Mouse (Mus musculus): ENCODE measurements around the gene Rpl7l1. TPM values are rescaled to one million over a fixed set of nuclear protein-coding genes. Genes with fewer than 3 reads are reported as not detected.

Rpl7l1 gene
- polyA plus RNA-seq, 1 experiment from 2014 or later, result 85.1 TPM

GRCm38 (mm10) chr17:46735287-46735686 lies 47.2 kb downstream of the Rpl7l1 start:
- H3K4me3 ChIP-seq, result no peak overlapping the region
- WGBS, result 83% methylated on average over 7 of the region's 7 CpGs
- H3K4me1 ChIP-seq, result no peaks in the 10 kb centered on the region
- H3K27me3 ChIP-seq (replicated peaks), result peaks cover 3% of the 10 kb centered on the region
- no peak overlapping the region for H3K9ac ChIP-seq
- no peak overlapping the region for H3K4me2 ChIP-seq
- no peak for ATAC-seq (ENCODE audit: extremely low read depth, insufficient number of reproducible peaks, low FRiP score, low TSS enrichment)
- H3K27ac ChIP-seq (replicated peaks), result no peak overlapping the region
- H3K9me3 ChIP-seq, result no peaks in the 10 kb centered on the region
- H3K36me3 ChIP-seq, result peaks cover 32% of the 10 kb centered on the region

GRCm38 (mm10) chr17:46734055-46734454 lies 48.4 kb downstream of the Rpl7l1 start:
- Histone ChIP-seq H3K4me1 (peaks cover 5% of the 10 kb centered on the region), H3K4me3 (no peak overlapping the region), H3K4me2 (no peak overlapping the region), H3K27me3 (replicated peaks) (peaks cover 15% of the 10 kb centered on the region), H3K27ac (replicated peaks) (no peak overlapping the region), H3K36me3 (peaks cover 31% of the 10 kb centered on the region), H3K9ac (no peak overlapping the region), H3K9me3 (no peaks in the 10 kb centered on the region)
- no peak for ATAC-seq (ENCODE audit: extremely low read depth, insufficient number of reproducible peaks, low FRiP score, low TSS enrichment)
- 89% methylated on average over 3 of the region's 3 CpGs for WGBS

DNA sequence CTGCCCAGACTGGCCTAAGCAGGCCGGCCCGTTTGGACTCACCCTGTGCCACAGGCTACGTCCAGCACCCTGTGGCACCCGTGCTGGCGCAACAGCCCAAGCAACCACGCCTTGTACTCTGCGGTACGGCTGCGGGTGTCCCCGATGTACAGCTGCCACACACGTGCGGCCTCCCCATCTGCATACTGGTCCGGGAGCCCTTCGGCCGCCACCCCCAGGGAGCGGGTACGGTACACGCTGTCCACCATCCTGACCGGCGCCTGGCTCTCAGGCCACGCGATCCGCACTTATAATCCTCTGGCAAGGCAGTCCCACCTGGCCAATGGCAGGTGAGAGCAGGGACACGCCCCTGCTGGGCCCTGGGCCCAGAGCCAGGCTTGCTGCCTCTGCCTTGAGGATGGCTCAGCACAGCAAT lies 53.6 kb downstream of the Rpl7l1 start, which contains the start of gene Gnmt:
Gene Gnmt, minus strand, starts transcription at position 265 of the 415 bp plus-strand sequence.
- Histone ChIP-seq H3K27ac (replicated peaks) (no peak within 1 kb of the TSS), H3K4me2 (peak within 1 kb of the TSS; percentile 44), H3K4me3 (peak within 1 kb of the TSS; percentile 15; the same call in 1 of the 2 replicates), H3K9me3 (no peaks in the 10 kb centered on the region), H3K27me3 (replicated peaks) (peaks cover 29% of the 10 kb centered on the region), H3K9ac (peak within 1 kb of the TSS; percentile 42), H3K4me1 (peaks cover 33% of the 10 kb centered on the region), H3K36me3 (peaks cover 16% of the 10 kb centered on the region)
- 18% methylated on average over 24 of the region's 24 CpGs for WGBS
- ATAC-seq (ENCODE audit: extremely low read depth, insufficient number of reproducible peaks, low FRiP score, low TSS enrichment), result no peak

GRCm38 (mm10) chr17:46728496-46728895 lies 54.0 kb downstream of the Rpl7l1 start:
- H3K36me3 ChIP-seq, result peaks cover 20% of the 10 kb centered on the region
- H3K9ac ChIP-seq, result peak overlapping the region; percentile 42; the same call in 1 of the 2 replicates
- H3K4me2 ChIP-seq, result peak overlapping the region; percentile 44
- H3K4me1 ChIP-seq, result peaks cover 33% of the 10 kb centered on the region
- peaks cover 29% of the 10 kb centered on the region for H3K27me3 ChIP-seq (replicated peaks)
- WGBS, result 40% methylated on average over 11 of the region's 11 CpGs
- H3K27ac ChIP-seq (replicated peaks), result no peak overlapping the region
- ATAC-seq (ENCODE audit: extremely low read depth, insufficient number of reproducible peaks, low FRiP score, low TSS enrichment), result no peak
- H3K9me3 ChIP-seq, result no peaks in the 10 kb centered on the region
- no peak overlapping the region for H3K4me3 ChIP-seq

- no peak overlapping the region for H3K9ac ChIP-seq
- WGBS, result 30% methylated on average over 6 of the region's 6 CpGs
- no peak for ATAC-seq (ENCODE audit: extremely low read depth, insufficient number of reproducible peaks, low FRiP score, low TSS enrichment)
These were observed 54.5 kb downstream of the Rpl7l1 start for GRCm38 (mm10) chr17:46728021-46728420.

DNA sequence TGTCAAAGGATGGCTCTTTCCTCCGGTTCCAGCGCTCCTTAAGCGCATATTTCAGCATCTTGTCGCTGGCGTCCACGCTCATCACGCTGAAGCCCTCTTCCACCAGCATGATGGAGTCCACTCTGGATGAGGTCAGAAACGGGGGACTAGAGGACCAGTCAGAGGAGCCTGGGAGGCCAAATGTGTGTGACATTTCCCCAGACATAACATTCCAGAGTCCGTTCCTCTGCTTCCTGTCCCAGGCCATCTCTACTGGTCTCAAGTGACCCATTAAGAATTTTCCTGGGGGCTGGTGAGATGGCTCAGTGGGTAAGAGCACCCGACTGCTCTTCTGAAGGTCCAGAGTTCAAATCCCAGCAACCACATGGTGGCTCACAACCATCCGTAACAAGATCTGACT lies 55.2 kb downstream of the Rpl7l1 start:
- no peak overlapping the region for H3K9ac ChIP-seq
- H3K27me3 ChIP-seq (replicated peaks), result peaks cover 29% of the 10 kb centered on the region
- H3K4me2 ChIP-seq, result no peak overlapping the region
- H3K4me3 ChIP-seq, result no peak overlapping the region
- WGBS, result 87% methylated on average over 11 of the region's 11 CpGs
- no peak overlapping the region for H3K27ac ChIP-seq (replicated peaks)
- H3K4me1 ChIP-seq, result peaks cover 33% of the 10 kb centered on the region
- H3K9me3 ChIP-seq, result no peaks in the 10 kb centered on the region
- ATAC-seq (ENCODE audit: extremely low read depth, insufficient number of reproducible peaks, low FRiP score, low TSS enrichment), result no peak
- H3K36me3 ChIP-seq, result peaks cover 29% of the 10 kb centered on the region

More at GRCm38 (mm10) chr17:46728021-46728420, 54.5 kb downstream of the Rpl7l1 start:
- Histone ChIP-seq H3K4me2 (no peak overlapping the region), H3K27ac (replicated peaks) (no peak overlapping the region), H3K4me3 (no peak overlapping the region), H3K4me1 (peaks cover 33% of the 10 kb centered on the region), H3K36me3 (peaks cover 25% of the 10 kb centered on the region), H3K27me3 (replicated peaks) (peaks cover 29% of the 10 kb centered on the region), H3K9me3 (no peaks in the 10 kb centered on the region)

GRCm38 (mm10) chr17:46725731-46726645 lies 56.5 kb downstream of the Rpl7l1 start:
- 84% methylated on average over 26 of the region's 26 CpGs for WGBS
- 0 out of 2 replicates have a peak overlapping the region, but pooled peaks have one; percentile 19 for H3K9ac ChIP-seq
- H3K4me3 ChIP-seq, result no peak overlapping the region
- H3K9me3 ChIP-seq, result no peaks in the 10 kb centered on the region
- ATAC-seq (ENCODE audit: extremely low read depth, insufficient number of reproducible peaks, low FRiP score, low TSS enrichment), result no peak
- H3K4me2 ChIP-seq, result no peak overlapping the region
- H3K27me3 ChIP-seq (replicated peaks), result peaks cover 29% of the 10 kb centered on the region
- no peak overlapping the region for H3K27ac ChIP-seq (replicated peaks)
- H3K36me3 ChIP-seq, result peaks cover 41% of the 10 kb centered on the region
- H3K4me1 ChIP-seq, result peaks cover 33% of the 10 kb centered on the region

DNA sequence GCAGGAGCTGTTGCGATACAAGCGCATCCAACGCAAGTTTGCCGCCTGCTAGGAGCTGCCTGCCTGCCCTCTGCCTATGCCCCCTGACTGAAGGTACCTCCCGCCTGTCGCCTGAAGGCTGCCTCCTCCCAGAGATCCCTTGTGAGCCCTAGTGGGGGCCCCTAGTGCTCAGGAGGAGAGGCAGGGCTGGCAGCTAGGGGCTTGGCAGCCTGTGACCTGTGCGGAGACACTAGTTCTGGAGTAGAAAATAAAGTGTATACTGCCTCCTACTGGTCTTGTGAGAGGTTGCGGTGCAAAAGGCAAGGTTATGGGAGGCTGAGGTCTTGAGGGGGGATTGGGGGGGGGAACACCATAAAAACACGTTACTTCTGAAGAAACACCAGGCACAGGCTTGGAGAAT lies 57.2 kb downstream of the Rpl7l1 start:
- H3K4me1 ChIP-seq, result peaks cover 33% of the 10 kb centered on the region
- peaks cover 47% of the 10 kb centered on the region for H3K36me3 ChIP-seq
- 48% methylated on average over 9 of the region's 9 CpGs for WGBS
- no peak for ATAC-seq (ENCODE audit: extremely low read depth, insufficient number of reproducible peaks, low FRiP score, low TSS enrichment)
- no peak overlapping the region for H3K4me2 ChIP-seq
- no peaks in the 10 kb centered on the region for H3K9me3 ChIP-seq
- no peak overlapping the region for H3K27ac ChIP-seq (replicated peaks)
- H3K4me3 ChIP-seq, result no peak overlapping the region
- H3K27me3 ChIP-seq (replicated peaks), result peaks cover 26% of the 10 kb centered on the region
- H3K9ac ChIP-seq, result no peak overlapping the region

- peaks cover 19% of the 10 kb centered on the region for H3K27me3 ChIP-seq (replicated peaks)
- H3K4me2 ChIP-seq, result no peak overlapping the region
- peaks cover 33% of the 10 kb centered on the region for H3K4me1 ChIP-seq
- H3K27ac ChIP-seq (replicated peaks), result no peak overlapping the region
- no peaks in the 10 kb centered on the region for H3K9me3 ChIP-seq
- ATAC-seq (ENCODE audit: extremely low read depth, insufficient number of reproducible peaks, low FRiP score, low TSS enrichment), result no peak
- 76% methylated on average over 15 of the region's 20 CpGs for WGBS
- 0 out of 2 replicates have a peak overlapping the region, but pooled peaks have one; percentile 24 for H3K9ac ChIP-seq
- no peak overlapping the region for H3K4me3 ChIP-seq
- H3K36me3 ChIP-seq, result peaks cover 47% of the 10 kb centered on the region
These were observed 57.9 kb downstream of the Rpl7l1 start for GRCm38 (mm10) chr17:46724477-46725084.

Data from heart, embryonic 13.5 days (tissue).